Mouse (Mus musculus) layer of hippocampus, adult 6 months (tissue): ENCODE results near the gene Car5a. TPM values are rescaled to one million over a fixed set of nuclear protein-coding genes. Genes with fewer than 3 reads are reported as not detected.

Source experiments
- long read RNA-seq, 2 experiments: library from polyadenylated mRNA; unstranded; transcript quantifications; one replicate each; pipeline ENCODE4 v2.0.0; 2019 to 2020
- microRNA-seq: library from miRNA; unstranded; fragments of <30 nt; microRNA quantifications from one replicate; pipeline ENCODE4 v1.2.0, GENCODE M21; 2020
- polyA plus RNA-seq: library from polyadenylated mRNA; unstranded; fragments of <200 nt; fragmentation: Nextera tagmentation; gene quantifications from 2 replicates; pipeline ENCODE4 v1.2.3, GENCODE M21; 2021

Gene Car5a
- 0.56 and 0.79 TPM in 2 replicates for polyA plus RNA-seq
- long read RNA-seq, experiment 1, partial matches to known transcripts: 2 of 2 reads
- long read RNA-seq, experiment 1, other reads (novel, unspliced or antisense): 0 of 2 reads
- long read RNA-seq, experiment 2: 0 reads

DNA sequence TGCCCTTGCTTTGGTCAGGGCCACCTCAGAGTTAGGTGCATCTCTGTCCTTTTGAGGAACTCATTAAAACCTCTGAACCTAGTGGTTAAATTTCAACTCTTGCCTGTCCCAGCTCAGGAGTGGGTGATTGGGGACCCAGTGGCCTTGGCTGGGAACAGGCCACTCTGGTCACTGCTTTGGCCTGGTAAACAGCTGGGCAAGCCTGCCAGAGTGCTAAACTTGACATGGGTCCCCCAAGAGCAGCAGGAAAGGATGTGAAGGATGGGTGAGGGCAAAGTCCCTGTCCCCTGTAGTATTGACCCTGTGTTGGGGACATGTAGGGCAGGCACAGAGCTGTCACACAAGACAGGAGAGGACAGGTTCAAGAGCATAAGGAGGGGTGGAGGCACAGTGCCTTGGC is at the start of gene Car5a:
Gene Car5a (minus strand): TSS at position 74 of the 400 bp plus-strand sequence.

DNA sequence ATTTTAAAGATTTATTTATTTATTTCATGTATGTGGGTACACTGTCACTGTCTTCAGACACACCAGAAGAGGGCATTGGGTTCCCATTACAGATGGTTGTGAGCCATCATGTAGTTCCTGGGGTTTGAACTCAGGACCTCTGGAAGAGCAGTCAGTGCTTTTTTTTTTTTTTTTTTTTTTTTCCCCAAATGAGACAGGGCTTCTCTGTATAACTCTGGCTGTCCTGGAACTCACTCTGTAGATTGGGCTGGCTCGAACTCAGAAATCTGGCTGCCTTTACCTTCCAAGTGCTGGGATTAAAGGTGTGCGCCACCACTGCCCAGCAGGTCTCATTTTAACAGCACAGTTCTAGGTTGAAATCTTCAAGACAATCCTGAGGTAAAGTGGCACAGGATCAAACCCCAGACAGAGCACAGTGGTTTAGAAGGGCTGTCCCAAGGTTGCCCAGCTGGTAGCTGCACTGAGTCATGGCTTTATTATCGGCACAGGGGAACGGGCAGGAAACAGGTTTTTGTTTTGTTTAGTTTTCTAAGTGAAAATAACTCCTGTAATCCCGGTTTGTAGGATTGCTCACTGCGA is 4.6 kb upstream of the Car5a start, which contains the start of gene Banp:
Gene Banp (plus strand): TSS at position 529 of the 579 bp plus-strand sequence.

DNA sequence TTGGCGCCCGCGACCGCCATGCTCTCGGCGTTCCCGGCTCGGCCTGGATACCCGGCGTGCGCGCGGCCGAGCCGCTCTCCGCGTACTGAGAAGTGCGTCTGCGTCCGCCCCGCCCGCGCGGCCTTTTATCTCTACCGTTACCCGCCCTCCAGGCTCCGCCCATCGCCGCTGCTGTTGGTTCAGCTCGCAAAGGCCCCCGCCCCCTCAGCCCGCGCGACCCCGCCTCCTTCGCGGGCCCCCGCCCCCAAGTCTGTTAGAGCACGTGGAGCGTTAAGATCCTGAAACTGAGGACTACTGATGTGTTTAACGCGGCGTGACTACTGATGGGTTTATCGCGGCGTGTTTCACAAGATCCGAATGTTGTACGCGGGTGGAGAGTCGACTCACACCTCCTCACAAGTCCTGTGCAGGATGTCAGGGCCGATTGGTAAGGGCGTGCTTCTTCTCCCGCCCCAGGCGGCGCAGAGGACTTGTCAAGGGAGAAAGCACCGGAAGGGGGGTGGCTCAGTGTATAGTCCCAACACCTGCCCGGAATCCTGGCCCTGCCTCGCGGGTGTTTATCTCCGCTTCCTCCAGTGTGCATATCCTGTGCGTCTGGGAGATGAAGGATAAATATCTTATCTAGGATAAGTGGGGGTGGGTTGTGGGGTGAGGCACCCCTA is 37.0 kb downstream of the Car5a start, which contains the start of gene Slc7a5:
Gene Slc7a5 (minus strand): TSS at position 108 of the 662 bp plus-strand sequence.

Small RNA genes lying within 50 kb of the gene (microRNA-seq; reads per million reads assigned to microRNA genes)
- gene Mir7237: not detected

Other genes with a start within 250 kb of the Car5a start
- gene Jph3, start 215.3 kb downstream of the Car5a start, polyA plus RNA-seq: 205 and 291 TPM in 2 replicates
- 14.1 and 15.0 TPM in 2 replicates for gene Klhdc4, start 115.3 kb downstream of the Car5a start, polyA plus RNA-seq
- gene Slc7a5, start 37.2 kb downstream of the Car5a start, polyA plus RNA-seq: 2.4 and 2.8 TPM in 2 replicates
- gene Banp, start 4.8 kb upstream of the Car5a start, polyA plus RNA-seq: 25.5 and 29.3 TPM in 2 replicates